Mouse (Mus musculus) intestine, embryonic 14.5 days (tissue): ENCODE measurements at regions not wholly inside any gene's neighbourhood (a gene's known extent, or its start where the extent isn't known, plus 50 kb on each side); places are given as distances from the start of the nearest gene placed in this dataset.

Source experiments
- ATAC-seq: fragments of 200-750 bp; cut with Nextera tagmentation; replicated peaks from 2 replicates; pipeline ENCODE4 v1.8.0; 2017; ENCODE audit warnings: low read depth, moderate number of reproducible peaks, moderate TSS enrichment, moderate library complexity; ENCODE audit not compliant: low FRiP score, low TSS enrichment
- DNase-seq: peaks from one replicate; pipeline ENCODE4 v3.0.0-alpha.2; 2018; ENCODE audit warnings: low spot score
- H3K27ac ChIP-seq: fragments of 300-500 bp; sonication (generic); 2 replicates; pipeline ENCODE4 v1.5.1; 2014; ENCODE audit warnings: low read depth, mild to moderate bottlenecking, control low read depth
- H3K27me3 ChIP-seq: fragments of 300-500 bp; sonication (generic); replicated peaks from 2 replicates; pipeline ENCODE4 v1.6.1; 2014; ENCODE audit warnings: low read length, control low read depth; ENCODE audit not compliant: control insufficient read depth, insufficient read depth
- H3K36me3 ChIP-seq: fragments of 300-500 bp; sonication (generic); 2 replicates; pipeline ENCODE4 v1.6.1; 2014; ENCODE audit warnings: low read length, control low read depth; ENCODE audit not compliant: control insufficient read depth, insufficient read depth
- H3K4me1 ChIP-seq: fragments of 300-500 bp; sonication (generic); replicated peaks from 2 replicates; pipeline ENCODE4 v1.6.1; 2014; ENCODE audit warnings: low read length, control low read depth, mixed read lengths; ENCODE audit not compliant: control insufficient read depth, insufficient read depth
- H3K4me2 ChIP-seq: fragments of 300-500 bp; sonication (generic); 2 replicates; pipeline ENCODE4 v1.6.1; 2014; ENCODE audit warnings: low read length
- H3K4me3 ChIP-seq: fragments of 300-500 bp; sonication (generic); 2 replicates; pipeline ENCODE4 v1.5.1; 2014; ENCODE audit warnings: low read depth, low read length, control low read depth, mixed read lengths
- H3K9ac ChIP-seq: fragments of 300-500 bp; sonication (generic); 2 replicates; pipeline ENCODE4 v1.6.1; 2014; ENCODE audit warnings: mild to moderate bottlenecking, low read length
- H3K9me3 ChIP-seq: fragments of 300-500 bp; sonication (generic); 2 replicates; pipeline ENCODE4 v1.6.1; 2016; ENCODE audit warnings: low read length, control low read depth; ENCODE audit not compliant: control insufficient read depth
- WGBS: fragments of 180-500 bp; shearing (Covaris S2); extraction: QIAGEN DNeasy Blood & Tissue Kit; methylation state at CpG from one replicate; pipeline ENCODE4 v1.1.7; 2014; 5-methylcytosine and 5-hydroxymethylcytosine counted together

DNA sequence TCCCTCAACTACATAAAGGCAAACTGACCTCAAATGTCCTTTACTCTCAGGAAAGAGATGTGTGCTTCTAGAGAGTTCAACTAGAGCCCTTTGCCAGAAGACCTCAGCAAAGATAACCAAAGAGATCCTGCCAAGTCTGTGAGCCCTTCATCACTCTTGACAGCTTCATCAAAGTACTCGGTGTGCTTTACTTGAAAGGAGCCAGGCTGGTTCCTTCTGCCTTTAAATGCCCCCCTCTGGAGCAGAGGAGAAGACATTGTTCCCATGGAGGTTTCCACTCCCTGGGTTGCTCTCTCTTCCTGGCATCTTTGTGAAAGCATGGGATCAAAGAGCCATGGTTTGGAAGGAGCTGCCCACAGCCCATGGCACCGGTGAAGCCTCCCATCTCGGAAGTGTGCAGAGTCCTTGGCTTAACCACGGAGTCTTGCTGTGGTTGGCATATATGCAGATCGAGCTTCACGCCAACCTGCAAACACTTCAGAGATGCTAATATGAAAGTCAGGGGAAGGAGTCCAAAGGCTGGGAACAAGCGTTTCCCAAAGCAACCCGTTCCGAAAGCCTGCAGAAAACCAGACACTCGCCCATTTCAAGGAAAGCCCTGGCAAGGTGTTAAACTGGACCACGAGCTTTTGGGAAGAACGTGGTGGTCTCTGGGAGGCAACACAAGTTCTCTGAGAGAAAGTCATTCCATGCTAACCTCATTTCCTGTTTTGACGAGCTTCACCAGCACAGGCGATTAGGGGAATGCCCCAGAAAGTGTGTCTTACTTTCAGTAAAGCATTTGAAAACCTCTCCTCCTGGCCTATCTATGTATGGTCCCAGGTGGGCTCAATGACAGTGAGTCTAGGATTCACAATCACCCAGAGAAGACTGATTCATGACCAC lies 223.5 kb upstream of the Spdye4c start:
- no peaks in the 10 kb centered on the region for H3K36me3 ChIP-seq
- DNase-seq (no peak), ATAC-seq (no peak)
- no peaks in the 10 kb centered on the region for H3K27me3 ChIP-seq
- H3K27ac ChIP-seq, result no peak overlapping the region
- peaks cover 5% of the 10 kb centered on the region; the same call in 1 of the 2 replicates for H3K4me1 ChIP-seq
- no peaks in the 10 kb centered on the region for H3K9me3 ChIP-seq
- no peak overlapping the region for H3K4me2 ChIP-seq
- WGBS, result 78% methylated on average over 14 of the region's 14 CpGs
- H3K4me3 ChIP-seq, result no peak overlapping the region
- H3K9ac ChIP-seq, result no peak overlapping the region

DNA sequence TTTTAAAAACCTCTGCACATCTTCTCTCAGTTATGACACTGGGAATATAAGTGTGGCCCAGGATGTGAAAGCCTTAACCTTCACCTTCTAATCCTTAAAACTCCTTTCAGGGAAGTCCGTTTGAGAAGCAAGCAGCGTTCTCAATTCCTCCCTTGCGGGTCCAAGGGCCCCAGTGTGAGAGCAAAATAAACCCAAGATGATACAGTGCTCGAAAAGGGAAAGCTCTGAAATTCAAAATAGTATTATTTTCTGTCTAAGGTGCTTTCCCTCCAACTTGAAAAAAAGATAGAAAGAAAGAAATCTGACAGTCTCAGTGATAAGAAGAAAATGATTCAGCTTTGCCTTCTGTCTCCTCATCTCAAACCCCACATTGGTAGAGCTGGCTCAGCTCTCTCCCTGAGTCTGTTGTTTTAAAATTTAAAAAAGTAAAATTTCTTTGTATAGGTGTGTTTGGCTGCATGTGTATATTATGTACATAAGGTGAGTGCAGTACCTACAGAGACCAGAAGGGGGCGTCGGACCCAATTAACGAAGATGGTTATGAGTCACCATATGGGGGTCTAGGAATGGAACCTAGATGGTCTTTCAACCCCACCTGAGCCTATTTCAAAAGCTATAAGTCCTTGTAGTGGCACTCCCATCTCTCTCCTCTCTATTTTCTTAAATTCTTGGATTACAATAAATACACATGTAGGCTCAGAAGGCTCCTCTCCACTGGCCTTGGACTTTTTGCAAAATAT lies 222.3 kb upstream of the Spdye4c start:
- no peaks in the 10 kb centered on the region for H3K27me3 ChIP-seq
- no peak overlapping the region for H3K9ac ChIP-seq
- no peak overlapping the region for H3K4me3 ChIP-seq
- no peak overlapping the region for H3K27ac ChIP-seq
- H3K4me2 ChIP-seq, result no peak overlapping the region
- WGBS, result 80% methylated on average over 7 of the region's 7 CpGs
- no peak for DNase-seq
- H3K4me1 ChIP-seq, result peaks cover 2% of the 10 kb centered on the region; the same call in 1 of the 2 replicates
- H3K9me3 ChIP-seq, result no peaks in the 10 kb centered on the region
- no peak for ATAC-seq
- H3K36me3 ChIP-seq, result no peaks in the 10 kb centered on the region

DNA sequence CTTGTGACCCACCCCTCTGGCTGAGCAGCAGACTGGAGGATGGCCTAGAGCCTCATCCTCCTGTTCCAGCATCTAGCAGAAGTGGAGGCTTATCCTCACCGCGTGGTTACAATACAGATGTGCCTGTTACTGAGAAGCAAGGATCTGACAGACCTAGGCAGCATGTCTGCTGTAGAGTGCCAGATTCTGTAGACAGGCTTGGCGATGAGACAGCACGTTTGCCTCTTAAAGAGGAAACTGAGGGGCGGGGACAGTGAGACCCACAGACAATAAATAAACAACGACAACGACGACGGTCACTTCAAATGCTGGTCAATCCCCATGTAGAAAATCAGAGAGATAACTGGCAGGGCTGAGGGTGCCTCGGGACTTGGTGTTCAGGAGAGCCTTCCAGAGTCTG lies 220.2 kb upstream of the Spdye4c start:
- 63% methylated on average over 10 of the region's 10 CpGs for WGBS
- no peak for DNase-seq

DNA sequence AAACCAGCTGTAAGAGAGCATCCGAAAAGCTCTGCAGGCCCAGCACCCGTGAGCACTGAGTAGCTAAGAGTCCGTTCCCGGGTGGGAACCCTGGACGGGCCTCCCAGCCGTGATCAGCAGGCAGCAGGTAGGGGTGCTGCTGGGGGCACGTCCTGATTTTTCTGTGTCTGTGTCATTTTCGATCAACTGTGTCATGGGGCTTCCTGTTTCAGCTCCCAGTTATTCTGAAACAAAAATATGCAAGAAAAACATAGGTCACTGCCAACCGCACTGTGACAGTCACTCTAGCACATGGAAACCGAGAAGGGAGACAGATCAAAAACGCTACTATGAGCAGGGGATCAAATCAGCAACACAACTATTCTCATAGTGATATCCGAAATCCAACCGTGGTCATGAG lies 218.8 kb upstream of the Spdye4c start:
- no peak overlapping the region for H3K4me2 ChIP-seq
- no peak for DNase-seq
- H3K9me3 ChIP-seq, result no peaks in the 10 kb centered on the region
- WGBS, result 88% methylated on average over 13 of the region's 13 CpGs
- no peak overlapping the region for H3K27ac ChIP-seq
- no peaks in the 10 kb centered on the region for H3K27me3 ChIP-seq
- no peak overlapping the region for H3K4me3 ChIP-seq
- no peaks in the 10 kb centered on the region for H3K4me1 ChIP-seq
- no peak for ATAC-seq
- no peak overlapping the region for H3K9ac ChIP-seq
- no peaks in the 10 kb centered on the region for H3K36me3 ChIP-seq

More for the DNA sequence above, 220.2 kb upstream of the Spdye4c start:
- Histone ChIP-seq H3K4me2 (no peak overlapping the region), H3K36me3 (no peaks in the 10 kb centered on the region), H3K4me3 (no peak overlapping the region), H3K4me1 (no peaks in the 10 kb centered on the region), H3K27ac (no peak overlapping the region), H3K27me3 (no peaks in the 10 kb centered on the region), H3K9ac (no peak overlapping the region), H3K9me3 (no peaks in the 10 kb centered on the region)
- ATAC-seq, result no peak

DNA sequence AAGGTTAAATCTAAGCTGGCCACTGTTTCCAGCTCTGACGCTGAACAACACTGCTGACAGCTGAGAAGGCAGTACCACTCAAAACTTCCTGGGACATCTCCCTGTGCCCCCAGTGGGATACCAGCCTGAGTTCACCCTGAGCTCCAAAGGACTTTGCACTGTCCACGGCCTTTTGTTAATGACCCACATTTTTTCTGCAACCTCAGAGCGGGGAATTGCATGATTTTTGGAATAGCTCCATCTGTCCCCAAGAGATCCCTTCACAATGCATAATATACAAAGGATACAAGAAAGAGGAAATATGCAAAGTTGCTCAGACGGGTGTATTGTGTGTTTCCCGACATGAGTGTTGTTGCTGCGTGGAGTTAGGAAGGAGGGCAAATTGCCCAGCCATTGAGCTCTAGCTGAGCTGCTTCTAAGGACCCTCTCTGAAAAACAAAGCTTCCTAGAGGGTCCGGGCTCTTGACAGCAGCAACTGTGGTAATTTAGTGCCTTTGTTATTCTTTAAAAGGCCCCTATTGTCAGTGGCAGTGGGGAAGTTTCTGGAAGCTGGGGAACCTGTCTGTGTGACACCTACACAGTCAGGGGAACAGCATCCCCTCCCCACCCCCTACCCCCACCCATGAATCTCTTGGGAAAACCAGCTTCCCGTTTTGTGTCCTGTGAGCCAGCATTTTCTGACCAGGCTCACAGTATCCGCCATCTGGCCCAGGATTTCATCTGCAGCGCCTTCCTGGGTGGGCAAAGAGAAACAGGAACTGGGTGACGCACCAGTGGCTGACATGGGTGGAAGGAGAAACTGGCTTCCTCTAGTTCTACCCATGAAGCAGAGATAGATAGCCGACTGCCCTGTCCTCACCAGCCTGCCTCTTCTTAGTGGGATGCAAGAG lies 217.4 kb upstream of the Spdye4c start:
- Histone ChIP-seq H3K4me2 (no peak overlapping the region), H3K27me3 (no peaks in the 10 kb centered on the region), H3K4me1 (no peaks in the 10 kb centered on the region), H3K36me3 (no peaks in the 10 kb centered on the region), H3K4me3 (no peak overlapping the region), H3K27ac (no peak overlapping the region), H3K9ac (no peak overlapping the region), H3K9me3 (no peaks in the 10 kb centered on the region)
- DNase-seq (no peak), ATAC-seq (no peak)
- 67% methylated on average over 12 of the region's 12 CpGs for WGBS

DNA sequence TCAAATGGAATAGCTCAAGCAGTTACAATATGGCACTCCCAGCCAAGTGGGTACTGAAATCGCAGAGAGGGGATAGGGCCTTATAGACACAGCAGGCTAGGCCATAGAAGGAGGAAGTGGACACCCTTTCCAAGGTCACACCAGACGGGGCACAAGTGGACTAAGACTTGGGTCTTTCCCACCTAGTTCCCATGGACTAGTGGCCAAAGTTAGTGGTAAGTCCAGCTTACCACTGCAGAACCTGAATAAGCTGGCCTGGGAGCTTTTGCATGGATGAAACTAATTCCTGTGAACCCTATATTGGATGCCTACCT lies 216.8 kb upstream of the Spdye4c start:
- no peak overlapping the region for H3K4me2 ChIP-seq
- DNase-seq, result no peak
- no peaks in the 10 kb centered on the region for H3K4me1 ChIP-seq
- H3K27ac ChIP-seq, result no peak overlapping the region
- H3K4me3 ChIP-seq, result no peak overlapping the region
- H3K9ac ChIP-seq, result no peak overlapping the region
- no peak for ATAC-seq
- WGBS, result 93% methylated on average over 2 of the region's 2 CpGs
- no peaks in the 10 kb centered on the region for H3K36me3 ChIP-seq
- H3K9me3 ChIP-seq, result no peaks in the 10 kb centered on the region
- no peaks in the 10 kb centered on the region for H3K27me3 ChIP-seq

DNA sequence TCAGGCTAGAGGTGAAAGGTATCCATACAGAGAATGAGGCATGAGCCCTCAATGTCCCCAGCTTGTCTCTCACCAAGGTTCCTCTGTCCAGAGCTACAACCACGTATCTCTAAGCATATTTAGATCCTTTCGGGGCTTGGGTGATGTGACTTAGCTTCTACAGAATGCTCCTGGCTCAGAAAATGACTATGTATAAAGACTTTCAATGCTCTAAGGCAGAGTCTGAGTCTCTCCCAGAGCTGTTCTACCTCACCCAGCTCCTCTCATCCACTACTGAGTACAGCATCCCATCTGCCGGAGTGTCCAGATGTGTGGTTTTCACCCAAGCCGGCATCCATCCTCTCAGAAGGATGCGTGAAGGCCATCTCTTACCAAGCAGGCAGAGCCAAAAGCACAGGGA lies 216.1 kb upstream of the Spdye4c start:
- H3K4me1 ChIP-seq, result no peaks in the 10 kb centered on the region
- WGBS, result 95% methylated on average over 5 of the region's 5 CpGs
- no peak for ATAC-seq

DNA sequence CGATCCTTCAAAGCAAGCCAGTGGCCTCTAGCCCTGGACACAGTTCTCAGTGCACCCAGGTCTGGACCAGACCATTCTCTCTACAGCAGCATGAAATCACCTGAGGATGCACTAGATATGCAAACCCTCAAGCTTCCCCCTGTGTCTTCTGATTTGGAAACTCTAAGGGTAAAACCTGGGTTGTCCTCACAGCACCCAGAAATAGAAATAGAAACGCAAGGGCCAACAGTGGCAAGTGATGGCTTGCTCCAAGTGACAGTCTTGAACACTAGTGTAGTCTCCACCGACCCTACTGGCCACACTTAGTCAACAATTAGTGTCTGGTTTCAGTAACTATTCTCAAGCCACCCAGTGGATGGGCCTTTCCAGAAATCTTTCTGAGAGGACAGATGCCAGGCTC lies 215.2 kb upstream of the Spdye4c start:
- Histone ChIP-seq H3K27me3 (no peaks in the 10 kb centered on the region), H3K36me3 (no peaks in the 10 kb centered on the region), H3K27ac (no peak overlapping the region), H3K4me2 (no peak overlapping the region), H3K4me1 (no peaks in the 10 kb centered on the region), H3K9ac (no peak overlapping the region), H3K9me3 (no peaks in the 10 kb centered on the region), H3K4me3 (no peak overlapping the region)
- no peak for DNase-seq
- no peak for ATAC-seq
- WGBS, result 88% methylated on average over 3 of the region's 3 CpGs

More for the DNA sequence above, 216.1 kb upstream of the Spdye4c start:
- Histone ChIP-seq H3K36me3 (no peaks in the 10 kb centered on the region), H3K9ac (no peak overlapping the region), H3K27me3 (no peaks in the 10 kb centered on the region), H3K4me2 (no peak overlapping the region), H3K4me3 (no peak overlapping the region), H3K9me3 (no peaks in the 10 kb centered on the region), H3K27ac (no peak overlapping the region)
- DNase-seq, result no peak
